Mouse (Mus musculus): Measurements from ENCODE around the gene 4930442H23Rik.

GRCm38 (mm10) chr10:81204137-81204536, 20.5 kb upstream of the 4930442H23Rik start:
- no peak for TF ChIP-seq CTCF (IDR thresholded peaks at IDR 0.05)
- TF ChIP-seq POLR2A (IDR thresholded peaks at IDR 0.05; ENCODE audit: insufficient read depth, low read depth, low read length), result no peak; the same call in none of the 2 replicates
- TF ChIP-seq EP300 (IDR thresholded peaks at IDR 0.05; ENCODE audit: insufficient read depth, low read depth, low read length), result no peak
